Mouse (Mus musculus): Measurements from ENCODE around the gene Marcksl1.

Marcksl1 gene

GRCm38 (mm10) chr4:129513086-129513767, at the start of gene Marcksl1:
Gene Marcksl1 (plus strand): TSS chr4:129513581.
- peak; percentile 69 for DNase-seq

GRCm38 (mm10) chr4:129464286-129464815, 49.0 kb upstream of the Marcksl1 start:
- DNase-seq: no peak

GRCm38 (mm10) chr4:129476047-129476446, 37.3 kb upstream of the Marcksl1 start:
- DNase-seq: no peak

- DNase-seq: no peak
These were observed 33.5 kb upstream of the Marcksl1 start for GRCm38 (mm10) chr4:129479863-129480262.

GRCm38 (mm10) chr4:129481090-129481489, 32.3 kb upstream of the Marcksl1 start:
- no peak for DNase-seq

- no peak for DNase-seq
These were observed 22.2 kb upstream of the Marcksl1 start, which contains the start of the genes Tssk3 and Fam229a for GRCm38 (mm10) chr4:129490972-129491880. Gene Tssk3 (minus strand): TSS chr4:129491022. Gene Fam229a (plus strand): TSS chr4:129491190.

GRCm38 (mm10) chr4:129494681-129495080, 18.7 kb upstream of the Marcksl1 start:
- DNase-seq: no peak

- no peak for DNase-seq
These were observed 17.5 kb upstream of the Marcksl1 start for GRCm38 (mm10) chr4:129495672-129496562.

GRCm38 (mm10) chr4:129496631-129497030, 16.8 kb upstream of the Marcksl1 start:
- DNase-seq: peak; percentile 69

- no peak for DNase-seq
These were observed 14.4 kb upstream of the Marcksl1 start for GRCm38 (mm10) chr4:129498941-129499340.

- no peak for DNase-seq
These were observed 13.4 kb upstream of the Marcksl1 start for GRCm38 (mm10) chr4:129500017-129500416.

- peak; percentile 90 for DNase-seq
These were observed 12.5 kb upstream of the Marcksl1 start for GRCm38 (mm10) chr4:129500607-129501566.

- DNase-seq: no peak
These were observed 11.0 kb upstream of the Marcksl1 start for GRCm38 (mm10) chr4:129502327-129502888.

GRCm38 (mm10) chr4:129502901-129503444, 10.4 kb upstream of the Marcksl1 start:
- no peak for DNase-seq

- no peak for DNase-seq
These were observed 7.9 kb upstream of the Marcksl1 start for GRCm38 (mm10) chr4:129505511-129505910.

- no peak for DNase-seq
These were observed 5.7 kb upstream of the Marcksl1 start for GRCm38 (mm10) chr4:129507434-129508236.

- DNase-seq: no peak
These were observed 5.2 kb upstream of the Marcksl1 start for GRCm38 (mm10) chr4:129508237-129508515.

GRCm38 (mm10) chr4:129508834-129509600, 4.4 kb upstream of the Marcksl1 start:
- no peak for DNase-seq

GRCm38 (mm10) chr4:129509650-129510049, 3.7 kb upstream of the Marcksl1 start:
- DNase-seq: no peak
